9 mouse cellular contexts compared by ENCODE assay signal in genomic region chr9:67191488-67192331, GRCm38 (mm10).
DNase-seq lines count a peak whose midpoint lies in the region; ATAC-seq and TF ChIP-seq lines count a peak whose summit lies in the region.
"Had no signal": no experiment of that assay in that cellular context is flagged by ENCODE, and none has a peak within 500 bp of the region (broad histone marks: within the 10 kb centered on the region; RNA-seq: fewer than 3 reads in every experiment).

No protein-coding gene starts in this region.

- intact Hi-C loops in heart, postnatal 36 days (cut with DNase I): no loop called here

- no peak for ATAC-seq in midbrain, postnatal 0 days (ENCODE audit: low FRiP score)
- peak; percentile 89 for ATAC-seq in stomach, embryonic 16.5 days (ENCODE audit: insufficient read depth, low FRiP score)
- no peak for ATAC-seq in forebrain, embryonic 12.5 days (ENCODE audit: low FRiP score)

- H3K4me2 ChIP-seq in midbrain, postnatal 0 days (ENCODE audit: low read depth, low read length, poor library complexity, severe bottlenecking): no peak overlapping the region
- no peak overlapping the region for H3K4me2 ChIP-seq in stomach, embryonic 16.5 days (ENCODE audit: low read depth, low read length)
- no peak overlapping the region for H3K4me2 ChIP-seq in forebrain, embryonic 12.5 days

- H3K4me1 ChIP-seq in midbrain, embryonic 10.5 days: peaks cover 16% of the 10 kb centered on the region
- no peaks in the 10 kb centered on the region for H3K4me1 ChIP-seq in midbrain, postnatal 0 days (ENCODE audit: insufficient read depth, low read length)
- 0 out of 2 replicates have a peak, but pooled peaks cover 5% of the 10 kb centered on the region for H3K4me1 ChIP-seq in stomach, embryonic 16.5 days (ENCODE audit: control insufficient read depth, insufficient read depth, low read length)
- no peaks in the 10 kb centered on the region for H3K4me1 ChIP-seq in forebrain, embryonic 12.5 days

- 50% methylated on average over 10 of the region's 10 CpGs for WGBS in midbrain, embryonic 10.5 days
- 47% methylated on average over 10 of the region's 10 CpGs for WGBS in midbrain, postnatal 0 days
- WGBS in stomach, embryonic 16.5 days: 53% methylated on average over 10 of the region's 10 CpGs
- 52% methylated on average over 10 of the region's 10 CpGs for WGBS in forebrain, embryonic 12.5 days

- TF ChIP-seq CTCF in midbrain, postnatal 0 days (IDR thresholded peaks at IDR 0.05): no peak

- no peak overlapping the region for H3K9ac ChIP-seq in midbrain, postnatal 0 days (replicated peaks; ENCODE audit: low read length, poor library complexity, severe bottlenecking)
- H3K9ac ChIP-seq in stomach, embryonic 16.5 days (ENCODE audit: low read length): peak overlapping the region; percentile 51; the same call in 1 of the 2 replicates
- no peak overlapping the region for H3K9ac ChIP-seq in forebrain, embryonic 12.5 days

- H3K36me3 ChIP-seq in midbrain, embryonic 10.5 days: no peaks in the 10 kb centered on the region
- no peaks in the 10 kb centered on the region for H3K36me3 ChIP-seq in midbrain, postnatal 0 days (ENCODE audit: insufficient read depth, low read length)
- no peaks in the 10 kb centered on the region for H3K36me3 ChIP-seq in stomach, embryonic 16.5 days (ENCODE audit: control insufficient read depth, insufficient read depth, low read length)
- no peaks in the 10 kb centered on the region for H3K36me3 ChIP-seq in forebrain, embryonic 12.5 days (replicated peaks)

- H3K9me3 ChIP-seq in midbrain, embryonic 10.5 days (replicated peaks): no peaks in the 10 kb centered on the region
- H3K9me3 ChIP-seq in midbrain, postnatal 0 days (ENCODE audit: low read length): no peaks in the 10 kb centered on the region
- H3K9me3 ChIP-seq in stomach, embryonic 16.5 days (replicated peaks; ENCODE audit: control insufficient read depth, low read length): no peaks in the 10 kb centered on the region
- H3K9me3 ChIP-seq in forebrain, embryonic 12.5 days: no peaks in the 10 kb centered on the region

- H3K27ac ChIP-seq in midbrain, embryonic 10.5 days (replicated peaks): 0 out of 2 replicates have a peak overlapping the region, but pooled peaks have one; percentile 5
- H3K27ac ChIP-seq in midbrain, postnatal 0 days (ENCODE audit: low read depth, low read length): no peak overlapping the region
- H3K27ac ChIP-seq in stomach, embryonic 16.5 days (ENCODE audit: low read length): peak overlapping the region; percentile 76
- no peak overlapping the region for H3K27ac ChIP-seq in forebrain, embryonic 12.5 days

- no peak overlapping the region for H3K4me3 ChIP-seq in midbrain, embryonic 10.5 days
- H3K4me3 ChIP-seq in midbrain, postnatal 0 days (ENCODE audit: low read depth, low read length): no peak overlapping the region
- no peak overlapping the region for H3K4me3 ChIP-seq in stomach, embryonic 16.5 days (replicated peaks; ENCODE audit: low read length)
- no peak overlapping the region for H3K4me3 ChIP-seq in forebrain, embryonic 12.5 days (replicated peaks)

- DNase-seq in midbrain, embryonic 10.5 days (ENCODE audit: low spot score): no peak
- no peak for DNase-seq in midbrain, postnatal 0 days (ENCODE audit: low spot score)
- peak; percentile 97 for DNase-seq in heart, adult 11 months
- peak; percentile 27 to 58 for DNase-seq in heart, postnatal 36 days
- no peak for DNase-seq in right cerebral cortex, adult 18-20 months
- no peak for DNase-seq in frontal cortex, postnatal 36 days (ENCODE audit: low spot score in 2 of 2)
- DNase-seq: liver had no signal

- no peaks in the 10 kb centered on the region for H3K27me3 ChIP-seq in midbrain, embryonic 10.5 days (ENCODE audit: low read depth, poor library complexity, severe bottlenecking)
- no peaks in the 10 kb centered on the region for H3K27me3 ChIP-seq in midbrain, postnatal 0 days (ENCODE audit: insufficient read depth, low read length)
- no peaks in the 10 kb centered on the region for H3K27me3 ChIP-seq in stomach, embryonic 16.5 days (ENCODE audit: control insufficient read depth, insufficient read depth, low read length)
- H3K27me3 ChIP-seq in forebrain, embryonic 12.5 days: no peaks in the 10 kb centered on the region

Comparison
In these comparisons a context has a peak if more than half of its experiments do, and no peak if none do; other contexts are left out.
1. H3K27ac ChIP-seq: peak in midbrain, embryonic 10.5 days (single experiment) and stomach, embryonic 16.5 days (single experiment); none in midbrain, postnatal 0 days (single experiment) and forebrain, embryonic 12.5 days (single experiment).
2. DNase-seq: peak in heart, adult 11 months (single experiment) and heart, postnatal 36 days (2 of 2); none in midbrain, embryonic 10.5 days (single experiment), midbrain, postnatal 0 days (single experiment), right cerebral cortex, adult 18-20 months (single experiment) and frontal cortex, postnatal 36 days (0 of 2).